Mouse (Mus musculus) ES-E14 (cell line): ENCODE data around the gene Rundc3a.

ENCODE experiments used
- CHD2 ChIP-seq: IDR thresholded peaks from 2 replicates; pipeline ENCODE4 v1.6.1; 2014; ENCODE audit warnings: mild to moderate bottlenecking, low read depth, low read length, inconsistent platforms
- HCFC1 ChIP-seq: IDR thresholded peaks from 2 replicates; pipeline ENCODE4 v1.6.1; 2012; ENCODE audit warnings: low read length, inconsistent platforms, borderline replicate concordance; ENCODE audit not compliant: insufficient read depth
- MAFK ChIP-seq: IDR thresholded peaks from 2 replicates; pipeline ENCODE4 v1.6.1; 2014; ENCODE audit warnings: mild to moderate bottlenecking, low read depth, low read length, inconsistent platforms; ENCODE audit not compliant: insufficient read depth
- ZNF384 ChIP-seq: IDR thresholded peaks from 2 replicates; pipeline ENCODE4 v1.6.1; 2012; ENCODE audit warnings: low read depth, low read length, inconsistent platforms

GRCm38 (mm10) chr11:102385075-102385474 lies 8.1 kb upstream of the Rundc3a start:
- TF ChIP-seq ZNF384, result no peak
- TF ChIP-seq CHD2, result no peak
- TF ChIP-seq HCFC1, result no peak
- no peak for TF ChIP-seq MAFK
